Mouse (Mus musculus) heart, adult 2 months (tissue): Measurements from ENCODE around the gene Ttc7. TPM values are rescaled to one million over a fixed set of nuclear protein-coding genes. Genes with fewer than 3 reads are reported as not detected.

Source experiments
- DNase-seq, 2 experiments: peaks; one replicate each; pipeline ENCODE4 v3.0.0; 2021
- H3K27ac ChIP-seq: fragments of 200-600 bp; 2 replicates; pipeline ENCODE4 v1.8.1; 2022
- H3K27me3 ChIP-seq: fragments of 200-500 bp; 2 replicates; pipeline ENCODE4 v1.6.1; 2012; ENCODE audit warnings: mild to moderate bottlenecking, low read length, inconsistent platforms, mixed read lengths; ENCODE audit not compliant: control insufficient read depth, insufficient read depth
- H3K36me3 ChIP-seq: fragments of 200-500 bp; 2 replicates; pipeline ENCODE4 v1.6.1; 2012; ENCODE audit warnings: low read length, inconsistent platforms; ENCODE audit not compliant: control insufficient read depth, insufficient read depth
- H3K4me1 ChIP-seq: fragments of 200-500 bp; 2 replicates; pipeline ENCODE4 v1.6.1; 2011; ENCODE audit warnings: low read length; ENCODE audit not compliant: control insufficient read depth, insufficient read depth
- H3K4me3 ChIP-seq: fragments of 200-600 bp; 2 replicates; pipeline ENCODE4 v1.8.1; 2022
- H3K79me2 ChIP-seq: fragments of 200-500 bp; replicated peaks from 2 replicates; pipeline ENCODE4 v1.6.1; 2012; ENCODE audit warnings: mild to moderate bottlenecking, inconsistent platforms, low read length, moderate library complexity, mixed read lengths; ENCODE audit not compliant: control insufficient read depth, insufficient read depth
- H3K9ac ChIP-seq: fragments of 200-500 bp; 2 replicates; pipeline ENCODE4 v1.6.1; 2012; ENCODE audit warnings: low read depth, mild to moderate bottlenecking, control low read depth, inconsistent platforms, low read length, mixed read lengths
- CTCF ChIP-seq: fragments of 200-600 bp; IDR thresholded peaks from 2 replicates; pipeline ENCODE4 v1.8.1; 2022; ENCODE audit warnings: antibody characterized with exemption, mild to moderate bottlenecking, moderate library complexity
- EP300 ChIP-seq: fragments of 200-500 bp; IDR thresholded peaks from 2 replicates; pipeline ENCODE4 v1.6.1; 2011; ENCODE audit warnings: low read depth, low read length, control low read depth; ENCODE audit not compliant: insufficient read depth
- POLR2A ChIP-seq: fragments of 200-500 bp; IDR thresholded peaks from 2 replicates; pipeline ENCODE4 v1.6.1; 2011; ENCODE audit warnings: mild to moderate bottlenecking, low read depth, low read length, control low read depth; ENCODE audit not compliant: insufficient read depth
- WGBS: fragments of 180-500 bp; shearing (Covaris S2); methylation state at CpG from one replicate; pipeline ENCODE4 v1.1.7; 2018; 5-methylcytosine and 5-hydroxymethylcytosine counted together
- intact Hi-C: fragments of 180-260 bp; cut with DNase I; formaldehyde crosslinking; loops from one replicate; pipeline ENCODE4 v1.15.1; 2025
- polyA plus RNA-seq: library from polyadenylated mRNA; depleted of rRNA; stranded (reverse); fragments of >200 nt; gene quantifications from 2 replicates; pipeline ENCODE4 v1.2.3, GENCODE M21; 2012
- total RNA-seq, 2 experiments: library from RNA; stranded (reverse); gene quantifications; 2 replicates each; pipeline ENCODE4 v1.2.3; 2021

Ttc7 gene
- total and polyA plus RNA-seq, 3 experiments = 20.9 to 23.2 (median 21.3) TPM

DNA sequence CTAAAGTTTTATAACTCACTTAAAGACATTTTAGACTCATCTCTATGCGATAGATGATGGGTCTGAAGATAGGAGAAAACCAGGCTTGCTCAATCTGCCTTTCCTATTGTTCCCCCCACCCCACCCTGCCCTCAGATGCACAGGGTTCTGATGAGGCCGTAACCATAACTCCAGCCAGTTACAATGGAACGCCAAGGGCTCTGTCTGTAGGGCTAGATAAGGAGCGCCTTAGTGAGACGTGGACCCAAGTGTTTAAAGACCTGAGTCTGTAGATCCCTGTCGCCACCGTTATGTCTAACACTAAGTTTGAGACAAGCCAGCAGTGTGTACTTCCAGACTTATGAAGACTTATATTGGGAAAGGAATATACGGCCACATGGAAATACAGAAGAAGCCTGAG lies 72.8 kb downstream of the Ttc7 start:
- no peak overlapping the region for H3K4me3 ChIP-seq
- TF ChIP-seq POLR2A (no peak), CTCF (no peak), EP300 (no peak)

DNA sequence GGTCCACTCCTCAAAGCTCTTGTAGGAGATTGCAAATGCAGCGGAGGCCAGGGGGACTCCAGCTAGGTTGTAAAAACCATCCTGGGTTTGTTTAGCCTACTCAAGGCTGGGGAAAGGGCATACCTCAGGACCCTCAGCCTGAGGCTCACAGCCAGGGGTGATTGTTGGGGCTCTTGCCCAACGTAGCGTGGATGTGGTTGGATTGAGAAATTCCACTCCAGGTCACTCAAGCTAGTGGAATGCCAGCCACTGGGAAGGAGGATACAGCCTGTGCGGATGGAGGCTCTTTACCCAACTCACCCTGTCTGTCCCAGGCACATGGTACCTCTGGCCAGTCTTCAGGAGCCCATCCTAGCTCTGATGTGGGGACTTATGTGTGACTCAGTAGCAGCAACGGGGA lies 73.6 kb downstream of the Ttc7 start:
- intact Hi-C loops = no loop called here
- H3K4me1 ChIP-seq = peaks cover 3% of the 10 kb centered on the region

More for the DNA sequence above, 72.8 kb downstream of the Ttc7 start:
- DNase-seq = no peak
- Histone ChIP-seq H3K4me1 (peaks cover 10% of the 10 kb centered on the region), H3K79me2 (no peaks in the 10 kb centered on the region), H3K27ac (no peak overlapping the region), H3K36me3 (no peaks in the 10 kb centered on the region), H3K9ac (no peak overlapping the region), H3K27me3 (no peaks in the 10 kb centered on the region)
- intact Hi-C loops = no loop called here
- WGBS = 85% methylated on average over 8 of the region's 8 CpGs

DNA sequence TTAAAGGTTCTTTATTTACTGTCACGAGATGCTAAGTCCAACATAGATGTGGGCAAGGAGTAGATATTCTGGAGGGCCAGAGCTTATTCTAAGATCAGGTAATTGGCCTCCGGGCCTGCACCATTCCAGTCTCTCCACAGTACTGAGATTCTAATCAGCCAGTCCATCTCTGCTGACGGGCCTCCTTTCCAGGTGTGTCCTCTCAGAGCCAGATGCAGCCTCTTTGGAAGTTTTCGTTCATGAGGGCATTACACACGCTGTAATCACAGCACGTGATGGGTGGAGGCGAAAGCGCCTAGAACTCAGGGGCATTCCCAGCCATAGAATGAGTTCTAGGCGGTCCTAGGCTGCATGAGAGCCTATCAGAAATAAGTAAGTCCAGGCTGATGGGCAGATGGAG lies 74.8 kb downstream of the Ttc7 start:
- H3K9ac ChIP-seq = no peak overlapping the region
- no peak overlapping the region for H3K4me3 ChIP-seq
- H3K27ac ChIP-seq = no peak overlapping the region
- no peaks in the 10 kb centered on the region for H3K4me1 ChIP-seq
- DNase-seq = no peak
- TF ChIP-seq EP300 (no peak), POLR2A (no peak), CTCF (no peak)
- 91% methylated on average over 9 of the region's 9 CpGs for WGBS
- H3K27me3 ChIP-seq = no peaks in the 10 kb centered on the region
- H3K36me3 ChIP-seq = no peaks in the 10 kb centered on the region
- no peaks in the 10 kb centered on the region for H3K79me2 ChIP-seq
- intact Hi-C loops = no loop called here

More for the DNA sequence above, 73.6 kb downstream of the Ttc7 start:
- no peaks in the 10 kb centered on the region for H3K27me3 ChIP-seq
- DNase-seq = no peak
- WGBS = 99% methylated on average over 5 of the region's 5 CpGs
- TF ChIP-seq CTCF (no peak), EP300 (no peak), POLR2A (no peak)
- no peak overlapping the region for H3K9ac ChIP-seq
- H3K27ac ChIP-seq = no peak overlapping the region
- no peak overlapping the region for H3K4me3 ChIP-seq
- no peaks in the 10 kb centered on the region for H3K79me2 ChIP-seq
- no peaks in the 10 kb centered on the region for H3K36me3 ChIP-seq

DNA sequence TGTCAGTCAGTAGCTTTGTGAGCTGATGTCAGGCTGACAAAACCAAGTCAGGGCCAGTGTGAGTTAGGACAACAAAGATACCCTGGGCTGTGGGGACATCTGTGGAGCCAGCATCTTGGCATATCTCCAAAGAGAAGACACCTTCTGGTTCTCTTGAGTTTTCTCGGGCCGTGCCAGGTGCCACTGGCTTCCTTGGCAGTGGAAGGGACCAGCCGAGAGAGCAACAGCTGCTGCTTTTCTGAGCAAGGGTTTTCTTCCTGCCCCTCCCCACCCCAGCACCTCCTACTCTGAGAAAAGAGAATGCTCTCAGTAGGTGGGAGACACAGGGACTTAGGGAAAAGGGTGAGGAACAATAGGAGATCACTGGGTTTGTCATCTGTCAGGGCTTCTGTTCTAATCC lies 78.4 kb downstream of the Ttc7 start:
- WGBS = 66% methylated on average over 3 of the region's 3 CpGs
- Histone ChIP-seq H3K4me3 (no peak overlapping the region), H3K27ac (no peak overlapping the region), H3K4me1 (peaks cover 1% of the 10 kb centered on the region; the same call in 1 of the 2 replicates), H3K36me3 (no peaks in the 10 kb centered on the region), H3K27me3 (no peaks in the 10 kb centered on the region), H3K9ac (no peak overlapping the region), H3K79me2 (no peaks in the 10 kb centered on the region)
- intact Hi-C loops = no loop called here
- TF ChIP-seq EP300 = no peak
- TF ChIP-seq CTCF = no peak
- no peak for TF ChIP-seq POLR2A
- no peak for DNase-seq

DNA sequence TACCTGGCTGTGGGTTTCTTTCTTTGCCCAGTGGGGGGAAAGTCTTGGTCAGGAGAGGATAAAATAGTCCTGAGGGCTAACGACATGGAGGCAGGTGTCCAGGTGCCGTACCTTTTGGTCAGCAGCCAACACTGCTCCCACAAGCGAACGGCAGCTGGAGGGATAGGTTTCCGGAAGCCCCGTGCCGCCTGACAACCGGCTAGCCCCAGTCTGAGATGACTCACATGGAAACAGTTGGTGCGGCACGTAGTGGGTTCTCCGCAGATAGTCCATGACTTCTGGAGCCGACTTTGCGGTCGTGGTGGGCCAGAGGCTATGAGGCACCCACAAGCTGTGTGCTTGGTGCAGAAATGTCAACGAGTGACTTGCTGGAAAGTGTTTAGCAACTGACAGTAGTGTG lies 81.4 kb downstream of the Ttc7 start:
- Histone ChIP-seq H3K4me1 (peaks cover 16% of the 10 kb centered on the region), H3K36me3 (no peaks in the 10 kb centered on the region), H3K9ac (no peak overlapping the region), H3K27me3 (no peaks in the 10 kb centered on the region), H3K4me3 (no peak overlapping the region), H3K27ac (no peak overlapping the region), H3K79me2 (no peaks in the 10 kb centered on the region)
- no peak for DNase-seq
- intact Hi-C loops = no loop called here
- 91% methylated on average over 15 of the region's 15 CpGs for WGBS
- TF ChIP-seq EP300 = no peak
- TF ChIP-seq CTCF = no peak
- TF ChIP-seq POLR2A = no peak

DNA sequence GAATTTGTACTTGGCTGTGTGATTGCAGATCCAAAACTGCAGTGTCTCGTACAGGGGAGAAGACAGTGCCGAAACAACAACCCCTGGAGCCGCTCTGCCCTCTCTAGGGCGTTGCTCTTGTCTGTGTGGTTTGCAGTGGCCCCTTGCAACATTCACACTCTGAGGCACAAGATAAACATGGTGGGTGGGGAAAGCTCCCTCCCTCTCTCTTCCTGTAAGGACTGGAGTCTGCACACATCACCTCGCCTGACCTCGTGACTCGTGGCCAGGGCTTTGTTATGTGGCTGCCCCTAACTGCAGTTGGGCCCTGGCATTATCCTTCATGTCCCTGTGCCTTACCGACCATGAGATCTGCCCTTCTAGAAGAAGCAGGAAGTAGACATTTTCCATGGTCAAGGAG lies 82.6 kb downstream of the Ttc7 start:
- 46% methylated on average over 8 of the region's 8 CpGs for WGBS
- H3K4me1 ChIP-seq = peaks cover 16% of the 10 kb centered on the region
- no peak overlapping the region for H3K9ac ChIP-seq
- TF ChIP-seq EP300 (no peak), POLR2A (no peak), CTCF (no peak)
- H3K79me2 ChIP-seq = no peaks in the 10 kb centered on the region
- H3K27ac ChIP-seq = no peak overlapping the region
- DNase-seq = no peak
- intact Hi-C loops = no loop called here
- no peaks in the 10 kb centered on the region for H3K36me3 ChIP-seq
- no peaks in the 10 kb centered on the region for H3K27me3 ChIP-seq
- no peak overlapping the region for H3K4me3 ChIP-seq
